Mouse (Mus musculus): ENCODE measurements around the gene Krtap4-7. TPM values are rescaled to one million over a fixed set of nuclear protein-coding genes. Genes with fewer than 3 reads are reported as not detected.
"Not testable (repeated sequence)": the region's sequence is repeated elsewhere in the genome, so short reads cannot be mapped to it uniquely, and the experiment has no call there.

The Krtap4-7 gene
- total RNA-seq (2014; rRNA removed): not detected in 2 replicates
- polyA plus RNA-seq (2012; rRNA removed): not detected in 2 replicates

- H3K27me3 ChIP-seq (ENCODE audit: control insufficient read depth, insufficient read depth, low read length); H3K9ac ChIP-seq (ENCODE audit: low read depth, low read length); H3K27ac ChIP-seq (replicated peaks; ENCODE audit: insufficient read depth, low read depth, low read length); DNase-seq (ENCODE audit: extremely low read depth, low read depth, low spot score); H3K36me3 ChIP-seq (ENCODE audit: control insufficient read depth, insufficient read depth, low read length); H3K79me2 ChIP-seq (ENCODE audit: control insufficient read depth, insufficient read depth, low read length); H3K4me3 ChIP-seq (ENCODE audit: insufficient read depth, low read depth, low read length); H3K4me1 ChIP-seq (ENCODE audit: control insufficient read depth, insufficient read depth, low read length): not testable (repeated sequence)
- WGBS: 77% methylated on average over 9 of the region's 9 CpGs
Observed at GRCm38 (mm10) chr11:99643635-99644139, at the start of gene Krtap4-7. TSS of gene Krtap4-7 (minus strand) at chr11:99644089.

DNA sequence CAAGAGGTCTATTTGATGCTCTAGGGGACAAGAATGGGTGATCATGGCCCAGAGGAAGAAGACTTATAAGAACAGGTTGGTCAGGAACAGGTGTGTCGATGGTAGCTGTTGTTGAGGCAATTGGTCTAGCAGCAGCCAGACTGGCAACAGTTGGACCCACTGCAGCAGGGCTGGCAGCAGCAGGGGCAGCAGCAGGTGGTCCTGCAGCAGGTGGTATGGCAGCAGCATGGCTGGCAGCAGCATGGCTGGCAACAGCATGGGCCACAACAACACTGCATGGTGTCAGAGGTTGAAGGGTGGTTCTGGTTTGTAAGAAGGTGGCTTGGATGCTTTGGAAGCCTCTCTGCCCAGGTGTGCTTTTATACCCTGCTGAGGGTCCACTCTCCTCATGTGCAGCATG lies 46.6 kb upstream of the Krtap4-7 start, which contains the start of gene Gm14190:
Gm14190 (minus strand) TSS at position 278 of the 400 bp plus-strand sequence.
- Histone ChIP-seq H3K27ac (replicated peaks; ENCODE audit: insufficient read depth, low read depth, low read length) (no peak within 1 kb of the TSS), H3K4me3 (ENCODE audit: insufficient read depth, low read depth, low read length) (no peak within 1 kb of the TSS), H3K36me3 (ENCODE audit: control insufficient read depth, insufficient read depth, low read length) (no peaks in the 10 kb centered on the region), H3K4me1 (ENCODE audit: control insufficient read depth, insufficient read depth, low read length) (no peaks in the 10 kb centered on the region), H3K27me3 (ENCODE audit: control insufficient read depth, insufficient read depth, low read length) (no peaks in the 10 kb centered on the region), H3K9ac (ENCODE audit: low read depth, low read length) (no peak within 1 kb of the TSS), H3K79me2 (ENCODE audit: control insufficient read depth, insufficient read depth, low read length) (no peaks in the 10 kb centered on the region)
- TF ChIP-seq POLR2A (IDR thresholded peaks at IDR 0.05; ENCODE audit: extremely low read depth, insufficient read depth, low read length) (no peak), CTCF (IDR thresholded peaks at IDR 0.05; ENCODE audit: low read depth, low read length) (no peak)
- DNase-seq (ENCODE audit: extremely low read depth, low read depth, low spot score): no peak
- WGBS: 89% methylated on average over 1 of the region's 1 CpGs

- DNase-seq (ENCODE audit: extremely low read depth, low read depth, low spot score); H3K9ac ChIP-seq (ENCODE audit: low read depth, low read length); H3K4me1 ChIP-seq (ENCODE audit: control insufficient read depth, insufficient read depth, low read length); H3K4me3 ChIP-seq (ENCODE audit: insufficient read depth, low read depth, low read length); H3K27ac ChIP-seq (replicated peaks; ENCODE audit: insufficient read depth, low read depth, low read length); H3K36me3 ChIP-seq (ENCODE audit: control insufficient read depth, insufficient read depth, low read length); H3K27me3 ChIP-seq (ENCODE audit: control insufficient read depth, insufficient read depth, low read length); H3K79me2 ChIP-seq (ENCODE audit: control insufficient read depth, insufficient read depth, low read length): not testable (repeated sequence)
- WGBS: 77% methylated on average over 1 of the region's 1 CpGs
Observed at GRCm38 (mm10) chr11:99685235-99685634, 41.3 kb upstream of the Krtap4-7 start.

DNA sequence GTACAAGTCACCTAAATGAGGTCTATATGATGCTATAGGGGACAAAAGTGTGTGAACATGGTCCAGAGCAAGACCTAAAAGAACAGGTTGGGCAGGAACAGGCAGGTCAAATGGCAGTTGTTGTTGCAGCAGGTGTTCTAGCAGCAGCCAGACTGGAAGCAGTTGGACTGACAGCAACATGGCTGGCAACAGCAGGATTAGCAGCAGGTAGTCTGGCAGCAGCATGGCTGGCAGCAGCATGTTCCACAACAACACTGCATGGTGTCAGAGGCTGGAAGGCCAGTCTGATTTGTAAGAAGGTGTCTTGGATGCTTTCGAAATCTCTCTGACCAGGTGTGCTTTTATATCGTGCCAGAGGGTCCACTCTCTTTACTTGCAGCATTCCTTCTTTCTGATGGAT lies 39.6 kb upstream of the Krtap4-7 start:
- Histone ChIP-seq H3K27ac (replicated peaks; ENCODE audit: insufficient read depth, low read depth, low read length) (no peak overlapping the region), H3K36me3 (ENCODE audit: control insufficient read depth, insufficient read depth, low read length) (no peaks in the 10 kb centered on the region), H3K9ac (ENCODE audit: low read depth, low read length) (no peak overlapping the region), H3K79me2 (ENCODE audit: control insufficient read depth, insufficient read depth, low read length) (no peaks in the 10 kb centered on the region), H3K4me3 (ENCODE audit: insufficient read depth, low read depth, low read length) (no peak overlapping the region), H3K27me3 (ENCODE audit: control insufficient read depth, insufficient read depth, low read length) (no peaks in the 10 kb centered on the region), H3K4me1 (ENCODE audit: control insufficient read depth, insufficient read depth, low read length) (no peaks in the 10 kb centered on the region)
- WGBS: 83% methylated on average over 2 of the region's 2 CpGs
- DNase-seq (ENCODE audit: extremely low read depth, low read depth, low spot score): no peak
- TF ChIP-seq POLR2A (IDR thresholded peaks at IDR 0.05; ENCODE audit: extremely low read depth, insufficient read depth, low read length): no peak
- no peak for TF ChIP-seq CTCF (IDR thresholded peaks at IDR 0.05; ENCODE audit: low read depth, low read length)

GRCm38 (mm10) chr11:99665860-99666259 lies 22.0 kb upstream of the Krtap4-7 start, which contains the start of gene Krtap4-6:
TSS of gene Krtap4-6 (minus strand) at chr11:99665960.
- TF ChIP-seq CTCF (IDR thresholded peaks at IDR 0.05; ENCODE audit: low read depth, low read length) (no peak), POLR2A (IDR thresholded peaks at IDR 0.05; ENCODE audit: extremely low read depth, insufficient read depth, low read length) (no peak)

GRCm38 (mm10) chr11:99662802-99663201 lies 18.9 kb upstream of the Krtap4-7 start:
- no peaks in the 10 kb centered on the region for H3K36me3 ChIP-seq (ENCODE audit: control insufficient read depth, insufficient read depth, low read length)
- H3K27me3 ChIP-seq (ENCODE audit: control insufficient read depth, insufficient read depth, low read length): peaks cover 3% of the 10 kb centered on the region; the same call in 1 of the 2 replicates
- no peak for DNase-seq (ENCODE audit: extremely low read depth, low read depth, low spot score)
- H3K79me2 ChIP-seq (ENCODE audit: control insufficient read depth, insufficient read depth, low read length): no peaks in the 10 kb centered on the region
- H3K4me1 ChIP-seq (ENCODE audit: control insufficient read depth, insufficient read depth, low read length): no peaks in the 10 kb centered on the region
- 88% methylated on average over 10 of the region's 10 CpGs for WGBS
- TF ChIP-seq CTCF (IDR thresholded peaks at IDR 0.05; ENCODE audit: low read depth, low read length) (no peak), POLR2A (IDR thresholded peaks at IDR 0.05; ENCODE audit: extremely low read depth, insufficient read depth, low read length) (no peak)
- no peak overlapping the region for H3K4me3 ChIP-seq (ENCODE audit: insufficient read depth, low read depth, low read length)
- H3K27ac ChIP-seq (replicated peaks; ENCODE audit: insufficient read depth, low read depth, low read length): no peak overlapping the region
- H3K9ac ChIP-seq (ENCODE audit: low read depth, low read length): no peak overlapping the region

More at GRCm38 (mm10) chr11:99665860-99666259, 22.0 kb upstream of the Krtap4-7 start, which contains the start of gene Krtap4-6:
- no peaks in the 10 kb centered on the region for H3K79me2 ChIP-seq (ENCODE audit: control insufficient read depth, insufficient read depth, low read length)
- no peaks in the 10 kb centered on the region for H3K36me3 ChIP-seq (ENCODE audit: control insufficient read depth, insufficient read depth, low read length)
- no peak within 1 kb of the TSS for H3K27ac ChIP-seq (replicated peaks; ENCODE audit: insufficient read depth, low read depth, low read length)
- H3K4me1 ChIP-seq (ENCODE audit: control insufficient read depth, insufficient read depth, low read length): no peaks in the 10 kb centered on the region
- H3K4me3 ChIP-seq (ENCODE audit: insufficient read depth, low read depth, low read length): no peak within 1 kb of the TSS
- no peak for DNase-seq (ENCODE audit: extremely low read depth, low read depth, low spot score)
- no peaks in the 10 kb centered on the region for H3K27me3 ChIP-seq (ENCODE audit: control insufficient read depth, insufficient read depth, low read length)
- H3K9ac ChIP-seq (ENCODE audit: low read depth, low read length): no peak within 1 kb of the TSS

Data from liver, adult 2 months (tissue).